Mouse (Mus musculus): ENCODE measurements at regions not wholly inside any gene's neighbourhood (a gene's known extent, or its start where the extent isn't known, plus 50 kb on each side); places are given as distances from the start of the nearest gene placed in this dataset.

DNA sequence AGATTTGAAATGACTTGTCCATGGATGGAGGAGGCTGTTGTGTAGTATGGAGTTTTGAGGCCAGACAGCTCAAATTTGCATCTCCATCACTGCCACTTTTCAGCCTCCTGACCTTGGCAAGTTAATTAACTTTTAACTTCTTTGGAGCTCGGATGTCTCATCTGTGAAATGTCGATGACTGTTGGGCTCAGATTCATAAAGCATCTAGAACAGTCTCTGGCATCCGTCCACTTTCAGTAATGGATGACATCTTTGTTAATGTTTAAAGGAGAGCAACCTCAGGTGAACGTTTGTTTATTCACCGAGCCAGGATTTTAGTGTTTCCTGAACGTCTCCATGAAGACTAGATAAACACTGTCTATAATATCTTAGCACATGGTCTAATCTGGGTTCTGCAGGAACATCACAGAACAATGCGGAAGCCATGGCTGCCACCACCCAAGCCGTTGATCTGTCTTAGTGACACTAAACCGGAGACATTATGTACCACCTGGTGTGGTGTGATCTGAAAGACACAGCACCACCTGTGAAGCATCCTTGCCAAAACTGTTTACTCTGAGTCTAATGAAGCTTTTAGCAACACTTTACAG, 658.4 kb downstream of the Sorcs3 start:
- Histone ChIP-seq H3K9ac (no peak overlapping the region), H3K4me3 (no peak overlapping the region), H3K27ac (no peak overlapping the region), H3K36me3 (no peaks in the 10 kb centered on the region), H3K27me3 (no peaks in the 10 kb centered on the region), H3K9me3 (replicated peaks) (no peaks in the 10 kb centered on the region), H3K4me1 (replicated peaks) (no peaks in the 10 kb centered on the region), H3K4me2 (no peak overlapping the region)
- no peak for ATAC-seq (replicated peaks; ENCODE audit: insufficient number of reproducible peaks, insufficient read depth, low FRiP score, low read depth)
- WGBS: 62% methylated on average over 9 of the region's 9 CpGs

- Histone ChIP-seq H3K4me1 (replicated peaks) (no peaks in the 10 kb centered on the region), H3K9me3 (replicated peaks) (no peaks in the 10 kb centered on the region), H3K27me3 (no peaks in the 10 kb centered on the region), H3K4me3 (no peak overlapping the region), H3K36me3 (no peaks in the 10 kb centered on the region), H3K27ac (no peak overlapping the region), H3K4me2 (no peak overlapping the region), H3K9ac (no peak overlapping the region)
- 0 out of 2 replicates have a peak, but pooled peaks have one; percentile 22 for ATAC-seq (replicated peaks; ENCODE audit: insufficient number of reproducible peaks, insufficient read depth, low FRiP score, low read depth)
Measured at GRCm38 (mm10) chr19:48871601-48872000, 665.8 kb downstream of the Sorcs3 start.

DNA sequence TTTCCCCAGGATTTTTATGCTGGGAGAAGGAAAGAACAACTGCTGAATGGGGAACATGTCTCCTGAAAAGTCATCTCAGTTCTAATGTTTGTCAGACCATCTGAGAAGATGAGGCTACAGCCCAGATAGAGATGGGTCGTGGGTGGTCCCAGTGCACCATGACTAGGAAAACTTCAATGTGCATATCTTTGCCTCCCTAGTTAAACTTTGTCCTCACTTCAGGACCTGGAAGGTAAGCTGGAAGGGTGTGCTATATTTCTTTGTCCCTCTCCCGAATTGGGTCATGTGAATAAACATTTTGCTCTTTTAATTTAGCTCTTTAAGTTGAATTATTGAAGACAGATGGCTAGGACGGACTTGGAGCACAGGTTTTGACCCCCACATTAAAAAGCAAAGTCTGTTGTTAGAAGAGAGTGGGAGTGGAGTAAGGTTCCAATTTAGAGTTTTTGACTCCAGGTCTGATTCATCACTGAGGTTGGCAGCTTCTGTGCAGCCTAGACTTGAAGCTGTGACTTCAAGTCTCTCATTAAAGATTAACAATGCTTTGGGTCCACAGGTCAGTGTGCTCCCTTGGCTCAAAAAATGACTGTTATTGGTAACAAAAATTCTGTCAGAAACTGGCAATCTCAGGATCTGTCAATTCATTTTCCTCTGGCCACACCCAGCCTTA, 675.8 kb downstream of the Sorcs3 start:
- 60% methylated on average over 3 of the region's 3 CpGs for WGBS
- no peaks in the 10 kb centered on the region for H3K27me3 ChIP-seq
- H3K27ac ChIP-seq: no peak overlapping the region
- no peak overlapping the region for H3K4me2 ChIP-seq
- H3K4me3 ChIP-seq: no peak overlapping the region
- no peaks in the 10 kb centered on the region for H3K36me3 ChIP-seq
- H3K9ac ChIP-seq: no peak overlapping the region
- no peaks in the 10 kb centered on the region for H3K9me3 ChIP-seq (replicated peaks)
- H3K4me1 ChIP-seq (replicated peaks): no peaks in the 10 kb centered on the region
- ATAC-seq (replicated peaks; ENCODE audit: insufficient number of reproducible peaks, insufficient read depth, low FRiP score, low read depth): no peak

DNA sequence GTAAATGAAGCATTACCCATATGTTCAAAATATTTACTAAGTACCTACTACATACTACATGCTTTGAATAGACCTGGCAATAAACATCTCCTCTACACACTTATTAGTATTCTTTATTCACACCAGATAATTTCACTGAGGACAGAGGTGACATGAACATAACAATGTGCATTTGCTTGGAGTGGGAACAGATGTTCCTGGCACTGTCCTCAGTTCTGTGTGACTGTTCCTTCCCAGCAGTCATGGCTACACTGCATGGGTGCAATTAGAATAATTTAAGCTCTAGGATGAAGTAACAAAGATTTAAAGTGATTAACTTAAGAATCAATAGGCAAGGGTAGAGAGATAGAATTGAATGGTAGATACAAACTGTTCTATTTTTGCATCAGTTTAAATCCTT, 702.4 kb downstream of the Sorcs3 start:
- Histone ChIP-seq H3K4me3 (no peak overlapping the region), H3K27me3 (no peaks in the 10 kb centered on the region), H3K9me3 (replicated peaks) (no peaks in the 10 kb centered on the region), H3K36me3 (no peaks in the 10 kb centered on the region), H3K9ac (no peak overlapping the region), H3K27ac (no peak overlapping the region), H3K4me1 (replicated peaks) (no peaks in the 10 kb centered on the region), H3K4me2 (no peak overlapping the region)
- ATAC-seq (replicated peaks; ENCODE audit: insufficient number of reproducible peaks, insufficient read depth, low FRiP score, low read depth): no peak

DNA sequence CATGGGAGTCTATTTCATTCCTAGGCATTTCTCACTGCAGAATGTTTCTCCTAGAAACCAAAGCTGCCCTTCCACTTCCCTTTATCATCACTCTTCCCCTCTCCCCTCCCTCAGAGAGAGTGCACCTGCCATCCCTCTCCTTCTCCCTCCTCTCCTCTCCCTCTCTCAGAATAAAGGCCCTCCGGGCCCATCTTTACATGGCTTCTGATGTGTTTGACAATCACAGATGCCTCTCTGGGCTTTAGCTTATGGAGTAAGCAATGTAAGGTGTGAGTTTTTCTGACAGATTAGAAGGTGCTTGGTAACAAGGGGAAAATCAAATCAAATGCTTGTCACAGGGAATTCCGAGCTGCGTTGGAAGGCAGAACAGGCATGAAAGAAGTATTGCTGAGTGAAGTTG, 707.2 kb downstream of the Sorcs3 start:
- WGBS: 67% methylated on average over 3 of the region's 3 CpGs
- no peaks in the 10 kb centered on the region for H3K36me3 ChIP-seq
- no peak overlapping the region for H3K27ac ChIP-seq
- H3K4me1 ChIP-seq (replicated peaks): no peaks in the 10 kb centered on the region
- H3K4me2 ChIP-seq: no peak overlapping the region
- no peaks in the 10 kb centered on the region for H3K27me3 ChIP-seq
- ATAC-seq (replicated peaks; ENCODE audit: insufficient number of reproducible peaks, insufficient read depth, low FRiP score, low read depth): no peak
- no peak overlapping the region for H3K9ac ChIP-seq
- no peaks in the 10 kb centered on the region for H3K9me3 ChIP-seq (replicated peaks)
- no peak overlapping the region for H3K4me3 ChIP-seq

GRCm38 (mm10) chr19:48919638-48920037, 713.8 kb downstream of the Sorcs3 start:
- 65% methylated on average over 6 of the region's 6 CpGs for WGBS
- Histone ChIP-seq H3K36me3 (no peaks in the 10 kb centered on the region), H3K9ac (no peak overlapping the region), H3K4me2 (no peak overlapping the region), H3K27me3 (no peaks in the 10 kb centered on the region), H3K27ac (no peak overlapping the region), H3K9me3 (replicated peaks) (no peaks in the 10 kb centered on the region), H3K4me1 (replicated peaks) (no peaks in the 10 kb centered on the region), H3K4me3 (no peak overlapping the region)
- ATAC-seq (replicated peaks; ENCODE audit: insufficient number of reproducible peaks, insufficient read depth, low FRiP score, low read depth): no peak

GRCm38 (mm10) chr19:48947646-48948045, 741.8 kb downstream of the Sorcs3 start:
- no peaks in the 10 kb centered on the region for H3K27me3 ChIP-seq
- no peak overlapping the region for H3K4me3 ChIP-seq
- no peak overlapping the region for H3K9ac ChIP-seq
- H3K4me1 ChIP-seq (replicated peaks): no peaks in the 10 kb centered on the region
- no peaks in the 10 kb centered on the region for H3K9me3 ChIP-seq (replicated peaks)
- WGBS: 83% methylated on average over 3 of the region's 3 CpGs
- no peaks in the 10 kb centered on the region for H3K36me3 ChIP-seq
- no peak overlapping the region for H3K4me2 ChIP-seq
- ATAC-seq (replicated peaks; ENCODE audit: insufficient number of reproducible peaks, insufficient read depth, low FRiP score, low read depth): no peak
- H3K27ac ChIP-seq: no peak overlapping the region

Measured in heart, embryonic 15.5 days (tissue).